Mouse (Mus musculus): ENCODE results near the gene Dpysl4. TPM values are rescaled to one million over a fixed set of nuclear protein-coding genes. Genes with fewer than 3 reads are reported as not detected.

Gene Dpysl4
- polyA plus RNA-seq, 1 experiment, result not detected

GRCm38 (mm10) chr7:139093124-139093523, 7.3 kb downstream of the Dpysl4 start:
- H3K4me1 ChIP-seq (ENCODE audit: control insufficient read depth), result no peaks in the 10 kb centered on the region
- H3K4me3 ChIP-seq (replicated peaks), result no peak overlapping the region
- peaks cover 2% of the 10 kb centered on the region; the same call in 1 of the 2 replicates for H3K27me3 ChIP-seq (ENCODE audit: control insufficient read depth)
- TF ChIP-seq GATA1 (IDR thresholded peaks at IDR 0.05; ENCODE audit: low read length) (no peak), TAL1 (IDR thresholded peaks at IDR 0.05; ENCODE audit: low read length) (no peak)
- H3K9me3 ChIP-seq (ENCODE audit: control insufficient read depth, low read length), result no peaks in the 10 kb centered on the region
- H3K36me3 ChIP-seq (ENCODE audit: control insufficient read depth), result no peaks in the 10 kb centered on the region

- TF ChIP-seq GATA1 (IDR thresholded peaks at IDR 0.05; ENCODE audit: low read length) (no peak), TAL1 (IDR thresholded peaks at IDR 0.05; ENCODE audit: low read length) (no peak)
- Histone ChIP-seq H3K36me3 (ENCODE audit: control insufficient read depth) (no peaks in the 10 kb centered on the region), H3K9me3 (ENCODE audit: control insufficient read depth, low read length) (no peaks in the 10 kb centered on the region), H3K4me1 (ENCODE audit: control insufficient read depth) (no peaks in the 10 kb centered on the region), H3K4me3 (replicated peaks) (no peak overlapping the region), H3K27me3 (ENCODE audit: control insufficient read depth) (no peaks in the 10 kb centered on the region)
These were observed 8.0 kb downstream of the Dpysl4 start for GRCm38 (mm10) chr7:139093781-139094180.

GRCm38 (mm10) chr7:139094761-139095160, 9.0 kb downstream of the Dpysl4 start:
- H3K27me3 ChIP-seq (ENCODE audit: control insufficient read depth), result no peaks in the 10 kb centered on the region
- no peak for TF ChIP-seq GATA1 (IDR thresholded peaks at IDR 0.05; ENCODE audit: low read length)
- no peak for TF ChIP-seq TAL1 (IDR thresholded peaks at IDR 0.05; ENCODE audit: low read length)
- H3K4me3 ChIP-seq (replicated peaks), result no peak overlapping the region
- no peaks in the 10 kb centered on the region for H3K4me1 ChIP-seq (ENCODE audit: control insufficient read depth)
- H3K36me3 ChIP-seq (ENCODE audit: control insufficient read depth), result no peaks in the 10 kb centered on the region
- H3K9me3 ChIP-seq (ENCODE audit: control insufficient read depth, low read length), result no peaks in the 10 kb centered on the region

GRCm38 (mm10) chr7:139095282-139095681, 9.5 kb downstream of the Dpysl4 start:
- Histone ChIP-seq H3K4me1 (ENCODE audit: control insufficient read depth) (no peaks in the 10 kb centered on the region), H3K4me3 (replicated peaks) (no peak overlapping the region), H3K9me3 (ENCODE audit: control insufficient read depth, low read length) (no peaks in the 10 kb centered on the region), H3K27me3 (ENCODE audit: control insufficient read depth) (no peaks in the 10 kb centered on the region), H3K36me3 (ENCODE audit: control insufficient read depth) (no peaks in the 10 kb centered on the region)
- no peak for TF ChIP-seq GATA1 (IDR thresholded peaks at IDR 0.05; ENCODE audit: low read length)
- no peak for TF ChIP-seq TAL1 (IDR thresholded peaks at IDR 0.05; ENCODE audit: low read length)

GRCm38 (mm10) chr7:139096399-139096798, 10.6 kb downstream of the Dpysl4 start:
- no peaks in the 10 kb centered on the region for H3K27me3 ChIP-seq (ENCODE audit: control insufficient read depth)
- no peak overlapping the region for H3K4me3 ChIP-seq (replicated peaks)
- no peaks in the 10 kb centered on the region for H3K4me1 ChIP-seq (ENCODE audit: control insufficient read depth)
- TF ChIP-seq GATA1 (IDR thresholded peaks at IDR 0.05; ENCODE audit: low read length) (no peak), TAL1 (IDR thresholded peaks at IDR 0.05; ENCODE audit: low read length) (no peak)
- H3K9me3 ChIP-seq (ENCODE audit: control insufficient read depth, low read length), result no peaks in the 10 kb centered on the region
- no peaks in the 10 kb centered on the region for H3K36me3 ChIP-seq (ENCODE audit: control insufficient read depth)

- no peak for TF ChIP-seq TAL1 (IDR thresholded peaks at IDR 0.05; ENCODE audit: low read length)
- TF ChIP-seq GATA1 (IDR thresholded peaks at IDR 0.05; ENCODE audit: low read length), result no peak
- H3K36me3 ChIP-seq (ENCODE audit: control insufficient read depth), result no peaks in the 10 kb centered on the region
- no peak overlapping the region for H3K4me3 ChIP-seq (replicated peaks)
- no peaks in the 10 kb centered on the region for H3K9me3 ChIP-seq (ENCODE audit: control insufficient read depth, low read length)
- H3K27me3 ChIP-seq (ENCODE audit: control insufficient read depth), result no peaks in the 10 kb centered on the region
- H3K4me1 ChIP-seq (ENCODE audit: control insufficient read depth), result no peaks in the 10 kb centered on the region
These were observed 14.8 kb downstream of the Dpysl4 start for GRCm38 (mm10) chr7:139100531-139101095.

GRCm38 (mm10) chr7:139101286-139101804, 15.5 kb downstream of the Dpysl4 start:
- H3K4me3 ChIP-seq (replicated peaks), result no peak overlapping the region
- no peaks in the 10 kb centered on the region for H3K9me3 ChIP-seq (ENCODE audit: control insufficient read depth, low read length)
- no peaks in the 10 kb centered on the region for H3K27me3 ChIP-seq (ENCODE audit: control insufficient read depth)
- no peak for TF ChIP-seq TAL1 (IDR thresholded peaks at IDR 0.05; ENCODE audit: low read length)
- no peak for TF ChIP-seq GATA1 (IDR thresholded peaks at IDR 0.05; ENCODE audit: low read length)
- no peaks in the 10 kb centered on the region for H3K4me1 ChIP-seq (ENCODE audit: control insufficient read depth)
- no peaks in the 10 kb centered on the region for H3K36me3 ChIP-seq (ENCODE audit: control insufficient read depth)

GRCm38 (mm10) chr7:139101826-139102225, 16.0 kb downstream of the Dpysl4 start:
- TF ChIP-seq TAL1 (IDR thresholded peaks at IDR 0.05; ENCODE audit: low read length), result no peak
- TF ChIP-seq GATA1 (IDR thresholded peaks at IDR 0.05; ENCODE audit: low read length), result no peak
- no peaks in the 10 kb centered on the region for H3K4me1 ChIP-seq (ENCODE audit: control insufficient read depth)
- H3K9me3 ChIP-seq (ENCODE audit: control insufficient read depth, low read length), result no peaks in the 10 kb centered on the region
- H3K4me3 ChIP-seq (replicated peaks), result no peak overlapping the region
- no peaks in the 10 kb centered on the region for H3K27me3 ChIP-seq (ENCODE audit: control insufficient read depth)
- no peaks in the 10 kb centered on the region for H3K36me3 ChIP-seq (ENCODE audit: control insufficient read depth)

GRCm38 (mm10) chr7:139103960-139104381, 18.2 kb downstream of the Dpysl4 start:
- H3K4me1 ChIP-seq (ENCODE audit: control insufficient read depth), result no peaks in the 10 kb centered on the region
- H3K36me3 ChIP-seq (ENCODE audit: control insufficient read depth), result no peaks in the 10 kb centered on the region
- no peaks in the 10 kb centered on the region for H3K27me3 ChIP-seq (ENCODE audit: control insufficient read depth)
- H3K9me3 ChIP-seq (ENCODE audit: control insufficient read depth, low read length), result no peaks in the 10 kb centered on the region
- TF ChIP-seq GATA1 (IDR thresholded peaks at IDR 0.05; ENCODE audit: low read length) (no peak), TAL1 (IDR thresholded peaks at IDR 0.05; ENCODE audit: low read length) (no peak)
- H3K4me3 ChIP-seq (replicated peaks), result no peak overlapping the region

GRCm38 (mm10) chr7:139105076-139105475, 19.3 kb downstream of the Dpysl4 start:
- H3K9me3 ChIP-seq (ENCODE audit: control insufficient read depth, low read length), result no peaks in the 10 kb centered on the region
- H3K4me1 ChIP-seq (ENCODE audit: control insufficient read depth), result no peaks in the 10 kb centered on the region
- no peaks in the 10 kb centered on the region for H3K36me3 ChIP-seq (ENCODE audit: control insufficient read depth)
- TF ChIP-seq TAL1 (IDR thresholded peaks at IDR 0.05; ENCODE audit: low read length) (no peak), GATA1 (IDR thresholded peaks at IDR 0.05; ENCODE audit: low read length) (no peak)
- no peak overlapping the region for H3K4me3 ChIP-seq (replicated peaks)
- H3K27me3 ChIP-seq (ENCODE audit: control insufficient read depth), result no peaks in the 10 kb centered on the region
